Mouse (Mus musculus) lung, postnatal 0 days (tissue): ENCODE measurements around the gene Tjap1.

Source experiments
- CTCF ChIP-seq: IDR thresholded peaks from 2 replicates; pipeline ENCODE4 v1.5.1; 2016; ENCODE audit warnings: antibody characterized with exemption, mild to moderate bottlenecking
- EP300 ChIP-seq: IDR thresholded peaks from 2 replicates; pipeline ENCODE4 v1.6.1; 2016; ENCODE audit warnings: antibody characterized with exemption, mild to moderate bottlenecking, control low read depth

- TF ChIP-seq CTCF, result no peak
- no peak for TF ChIP-seq EP300
Measured at GRCm38 (mm10) chr17:46277586-46277985, 5.2 kb downstream of the Tjap1 start.
